Mouse (Mus musculus) brain, embryonic 14.5 days (tissue): Measurements from ENCODE around the gene Slc38a4. TPM values are rescaled to one million over a fixed set of nuclear protein-coding genes. Genes with fewer than 3 reads are reported as not detected.

Experiments used
- DNase-seq: peaks from one replicate; pipeline ENCODE4 v3.0.0-alpha.2; 2011; ENCODE audit warnings: low read depth
- CTCF ChIP-seq: fragments of 200-500 bp; IDR thresholded peaks from 2 replicates; pipeline ENCODE4 v1.5.1; 2012; ENCODE audit warnings: inconsistent platforms, mild to moderate bottlenecking, moderate library complexity, borderline replicate concordance; ENCODE audit not compliant: insufficient read depth, insufficient read length; ENCODE audit errors: extremely low read depth
- POLR2A ChIP-seq: fragments of 200-500 bp; IDR thresholded peaks from 2 replicates; pipeline ENCODE4 v1.6.1; 2012; ENCODE audit warnings: mild to moderate bottlenecking, inconsistent platforms, borderline replicate concordance; ENCODE audit not compliant: poor library complexity, insufficient read depth, insufficient read length, severe bottlenecking; ENCODE audit errors: extremely low read depth
- polyA plus RNA-seq: library from polyadenylated mRNA; depleted of rRNA; stranded (reverse); fragments of >200 nt; gene quantifications from 2 replicates; pipeline ENCODE4 v1.2.3, GENCODE M21; 2012

The Slc38a4 gene
- polyA plus RNA-seq, 1 experiment: 6.6 TPM

GRCm38 (mm10) chr15:97050436-97050835 lies 5.3 kb downstream of the Slc38a4 start:
- DNase-seq: no peak
- no peak for TF ChIP-seq POLR2A
- TF ChIP-seq CTCF: no peak

DNA sequence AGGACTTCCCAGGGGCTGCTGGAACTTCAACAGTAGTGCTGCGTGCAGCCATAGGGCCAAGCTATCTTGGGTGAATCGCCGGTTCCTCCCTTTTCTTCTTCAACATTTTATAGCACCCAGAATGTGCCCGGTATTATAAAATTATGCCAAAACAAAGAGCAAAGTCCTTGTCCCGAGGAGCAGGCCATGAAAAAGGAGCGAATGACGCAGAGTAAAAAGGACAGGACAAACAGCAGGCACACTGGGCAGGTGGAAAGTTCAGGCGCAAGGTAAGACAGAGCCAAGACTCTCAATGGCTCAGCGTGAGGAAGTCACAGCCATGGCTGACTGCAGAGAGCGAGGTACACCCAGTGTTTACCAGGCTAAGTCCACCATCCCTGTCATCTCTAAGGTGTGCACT lies 5.7 kb downstream of the Slc38a4 start:
- no peak for DNase-seq
- TF ChIP-seq POLR2A (no peak), CTCF (no peak)

DNA sequence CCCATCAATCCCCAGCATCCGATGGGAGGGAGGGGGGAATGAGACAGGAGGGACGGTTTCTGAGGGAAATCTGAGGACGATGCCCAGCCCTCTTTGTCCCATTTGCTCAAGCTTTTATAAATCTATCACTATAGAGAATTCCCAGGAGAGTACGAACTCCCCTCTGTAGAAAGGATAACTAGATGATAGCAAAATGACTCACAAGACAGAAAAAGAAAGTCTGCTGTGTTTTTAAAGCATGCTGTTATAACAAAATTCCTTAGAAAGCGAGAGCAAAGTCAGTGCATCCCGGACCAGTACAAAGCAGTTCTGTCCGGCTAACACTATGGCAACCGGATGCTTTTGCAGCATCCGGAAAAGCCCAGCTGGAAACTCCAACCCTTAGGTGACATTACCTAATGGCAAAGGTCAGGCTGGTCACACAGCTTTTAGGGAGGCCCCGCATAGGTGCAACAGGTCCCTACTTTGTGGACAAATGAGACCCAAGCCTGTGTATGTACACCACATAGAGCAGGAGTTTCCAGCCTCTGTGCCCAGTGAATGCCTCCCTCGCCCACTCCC lies 6.4 kb downstream of the Slc38a4 start:
- DNase-seq: no peak
- no peak for TF ChIP-seq CTCF

DNA sequence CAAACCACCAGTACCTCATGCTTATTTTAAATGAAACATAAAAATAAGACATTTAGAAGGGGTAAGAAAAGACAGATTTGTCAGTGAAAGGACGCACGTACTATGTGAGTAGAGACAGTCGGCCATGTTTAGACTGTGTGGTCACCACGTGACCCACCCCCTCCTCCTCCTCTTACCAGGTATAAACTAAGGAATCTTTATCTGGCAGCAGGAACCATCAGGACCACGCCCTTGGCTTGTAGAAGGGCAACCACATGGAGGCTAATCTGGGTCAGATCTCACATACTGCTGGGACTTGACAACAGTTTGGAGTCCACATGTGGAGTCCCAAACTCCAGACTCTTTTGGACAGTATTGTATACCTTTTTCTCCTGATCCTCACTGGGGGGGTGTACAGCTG lies 7.5 kb downstream of the Slc38a4 start:
- TF ChIP-seq CTCF (no peak), POLR2A (no peak)
- DNase-seq: no peak

- no peak for DNase-seq
- TF ChIP-seq CTCF: no peak
- TF ChIP-seq POLR2A: no peak
Observed at GRCm38 (mm10) chr15:97043921-97044320, 11.8 kb downstream of the Slc38a4 start.

DNA sequence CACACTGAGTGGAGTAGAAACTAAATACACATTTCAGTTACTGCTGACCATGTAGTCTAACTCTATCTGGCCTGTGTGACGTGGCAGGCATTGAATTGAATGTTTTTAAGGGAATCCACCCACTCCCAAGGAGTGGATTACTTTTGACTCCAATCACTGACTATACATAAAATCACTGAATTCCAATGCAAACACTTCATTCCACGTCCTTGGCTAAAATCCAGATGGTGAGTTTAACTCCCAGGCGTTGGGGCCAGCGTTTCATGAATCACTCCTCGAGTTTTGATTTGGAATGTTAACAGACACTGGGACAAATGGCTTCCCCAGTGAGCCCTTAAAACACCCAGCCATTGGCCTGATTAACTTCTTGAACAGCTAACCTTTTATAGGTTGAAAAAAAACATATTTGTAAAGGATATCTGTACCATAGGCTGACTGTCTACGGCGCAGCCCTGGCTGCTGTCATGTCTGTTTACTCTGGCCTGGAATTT lies 13.7 kb downstream of the Slc38a4 start:
- no peak for DNase-seq
- no peak for TF ChIP-seq CTCF
- no peak for TF ChIP-seq POLR2A

- no peak for TF ChIP-seq CTCF
- TF ChIP-seq POLR2A: no peak
- no peak for DNase-seq
Observed at GRCm38 (mm10) chr15:97041182-97041581, 14.6 kb downstream of the Slc38a4 start.

- no peak for TF ChIP-seq CTCF
- no peak for TF ChIP-seq POLR2A
- DNase-seq: no peak
Observed at GRCm38 (mm10) chr15:97037710-97038109, 18.0 kb downstream of the Slc38a4 start.

DNA sequence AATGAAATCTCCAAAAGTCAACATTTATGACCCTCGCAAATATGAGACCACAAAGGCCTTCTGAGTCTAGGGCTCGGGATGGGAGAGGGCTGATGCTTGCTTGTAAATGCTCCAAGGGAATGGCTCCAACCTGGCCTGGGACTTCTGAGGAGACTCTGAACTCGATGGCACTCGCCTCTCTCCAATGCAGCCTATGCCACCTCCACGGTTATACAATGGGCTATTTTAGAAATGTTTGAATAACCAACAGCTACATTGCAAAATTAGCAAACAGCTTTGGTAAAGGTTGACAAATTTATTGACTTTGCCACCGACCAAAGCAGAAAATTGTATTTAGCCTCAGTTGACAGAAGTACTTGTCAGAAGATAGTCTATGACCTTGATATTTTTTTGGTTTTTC lies 19.9 kb downstream of the Slc38a4 start:
- TF ChIP-seq POLR2A (no peak), CTCF (no peak)
- no peak for DNase-seq

DNA sequence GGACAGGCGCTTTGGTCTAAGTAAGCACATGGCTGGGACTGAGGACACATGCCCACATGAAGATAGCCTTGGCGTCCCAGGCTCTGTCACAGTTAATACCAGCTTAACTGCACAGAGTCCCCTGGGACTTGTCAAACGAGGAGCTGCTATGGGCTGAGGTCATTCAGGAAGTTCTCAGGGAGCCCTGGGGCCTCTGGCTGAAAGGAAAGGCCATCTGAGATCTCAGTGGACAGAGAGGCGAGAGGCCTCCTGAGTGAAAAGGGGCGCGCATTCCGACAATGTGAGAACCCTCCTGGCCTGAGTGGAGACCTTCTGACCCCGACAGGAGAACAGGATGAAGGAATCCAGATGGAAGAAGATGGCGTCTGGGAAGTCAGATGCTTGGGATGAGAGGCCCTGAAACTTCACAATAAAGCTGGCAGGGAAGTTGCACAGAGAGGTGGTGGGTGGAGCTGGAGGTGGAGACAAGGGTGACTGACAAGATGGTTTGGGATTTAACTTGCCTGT lies 22.2 kb downstream of the Slc38a4 start:
- TF ChIP-seq CTCF: no peak
- no peak for TF ChIP-seq POLR2A
- no peak for DNase-seq

DNA sequence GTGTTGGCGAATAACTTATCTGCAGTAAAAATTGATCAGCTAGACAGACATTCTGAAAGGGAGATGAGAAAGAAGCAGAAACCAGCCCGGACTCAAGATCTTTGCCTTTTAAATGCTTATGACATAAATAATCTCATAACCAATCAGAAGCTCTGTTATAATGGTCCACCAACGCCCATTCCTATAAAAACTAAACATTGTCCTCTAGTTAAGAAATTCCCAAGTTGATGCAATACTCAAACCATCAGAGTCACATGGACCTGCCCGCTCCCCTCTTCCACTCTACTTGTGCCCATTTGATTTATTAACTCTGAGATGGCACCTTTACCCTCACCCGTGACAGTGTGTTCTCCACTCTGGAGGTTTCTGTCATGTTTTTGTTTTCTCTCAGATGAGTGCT lies 23.9 kb downstream of the Slc38a4 start:
- TF ChIP-seq POLR2A: no peak
- DNase-seq: no peak

- no peak for TF ChIP-seq POLR2A
- no peak for TF ChIP-seq CTCF
- no peak for DNase-seq
Observed at GRCm38 (mm10) chr15:97030984-97031492, 24.7 kb downstream of the Slc38a4 start.
